Mouse (Mus musculus): ENCODE results near the gene Rab17.
A peak's percentile ranks its signal among the peaks of the same experiment; 100 is the strongest.

The Rab17 gene

GRCm38 (mm10) chr1:90969347-90969784 lies at the start of gene Rab17:
TSS of gene Rab17 (minus strand) at chr1:90969661.
- DNase-seq: no peak

GRCm38 (mm10) chr1:91017111-91017758 lies 47.8 kb upstream of the Rab17 start:
- no peak for DNase-seq

GRCm38 (mm10) chr1:91015571-91015970 lies 46.1 kb upstream of the Rab17 start:
- no peak for DNase-seq

GRCm38 (mm10) chr1:91013803-91014202 lies 44.3 kb upstream of the Rab17 start:
- DNase-seq: no peak

GRCm38 (mm10) chr1:91011336-91011735 lies 41.9 kb upstream of the Rab17 start:
- no peak for DNase-seq

- no peak for DNase-seq
Measured at GRCm38 (mm10) chr1:91010716-91011115, 41.3 kb upstream of the Rab17 start.

- DNase-seq: no peak
Measured at GRCm38 (mm10) chr1:91010216-91010615, 40.8 kb upstream of the Rab17 start.

GRCm38 (mm10) chr1:91009266-91009665 lies 39.8 kb upstream of the Rab17 start:
- DNase-seq: no peak

GRCm38 (mm10) chr1:91008746-91009145 lies 39.3 kb upstream of the Rab17 start:
- DNase-seq: no peak

GRCm38 (mm10) chr1:91008147-91008682 lies 38.8 kb upstream of the Rab17 start:
- DNase-seq: peak; percentile 1

GRCm38 (mm10) chr1:91006708-91007107 lies 37.2 kb upstream of the Rab17 start:
- DNase-seq: no peak

- no peak for DNase-seq
Measured at GRCm38 (mm10) chr1:91006037-91006436, 36.6 kb upstream of the Rab17 start.

GRCm38 (mm10) chr1:91003522-91004253 lies 34.2 kb upstream of the Rab17 start:
- DNase-seq: no peak

GRCm38 (mm10) chr1:91002641-91003040 lies 33.2 kb upstream of the Rab17 start:
- no peak for DNase-seq

- DNase-seq: no peak
Measured at GRCm38 (mm10) chr1:91001871-91002539, 32.5 kb upstream of the Rab17 start.

- no peak for DNase-seq
Measured at GRCm38 (mm10) chr1:91001101-91001500, 31.6 kb upstream of the Rab17 start.

GRCm38 (mm10) chr1:90999911-91000601 lies 30.6 kb upstream of the Rab17 start:
- DNase-seq: no peak

GRCm38 (mm10) chr1:90998891-90999611 lies 29.6 kb upstream of the Rab17 start:
- no peak for DNase-seq

- DNase-seq: peak; percentile 86
Measured at GRCm38 (mm10) chr1:90998268-90998890, 28.9 kb upstream of the Rab17 start, which contains the start of gene Lrrfip1. TSS of gene Lrrfip1 (plus strand) at chr1:90998737.

- no peak for DNase-seq
Measured at GRCm38 (mm10) chr1:90997641-90998040, 28.2 kb upstream of the Rab17 start.

- DNase-seq: no peak
Measured at GRCm38 (mm10) chr1:90997136-90997535, 27.7 kb upstream of the Rab17 start.

GRCm38 (mm10) chr1:90995916-90996315 lies 26.5 kb upstream of the Rab17 start:
- DNase-seq: no peak

Measured in right cerebral cortex, postnatal 25 days (tissue).